Mouse (Mus musculus) lung, postnatal 14 days (tissue): ENCODE data around the gene Hgf.

Experiments used
- DNase-seq: peaks from one replicate; pipeline ENCODE4 v3.0.0; 2021

Hgf gene

GRCm38 (mm10) chr5:16553304-16554047 lies at the start of gene Hgf:
TSS of gene Hgf (plus strand) at chr5:16553495.
- peak; percentile 63 for DNase-seq

- DNase-seq: no peak
These were observed 46.5 kb upstream of the Hgf start for GRCm38 (mm10) chr5:16506702-16507350.

- no peak for DNase-seq
These were observed 21.5 kb upstream of the Hgf start for GRCm38 (mm10) chr5:16531619-16532277.

GRCm38 (mm10) chr5:16538067-16538466 lies 15.2 kb upstream of the Hgf start:
- DNase-seq: no peak

- peak; percentile 26 for DNase-seq
These were observed 11.7 kb upstream of the Hgf start for GRCm38 (mm10) chr5:16541561-16542116.

GRCm38 (mm10) chr5:16547490-16547889 lies 5.8 kb upstream of the Hgf start:
- DNase-seq: no peak

GRCm38 (mm10) chr5:16552647-16553046 lies 648 bp upstream of the Hgf start:
- no peak for DNase-seq

GRCm38 (mm10) chr5:16560247-16560646 lies 7.0 kb downstream of the Hgf start:
- DNase-seq: no peak

- no peak for DNase-seq
These were observed 15.7 kb downstream of the Hgf start for GRCm38 (mm10) chr5:16568997-16569396.

GRCm38 (mm10) chr5:16577882-16578742 lies 24.8 kb downstream of the Hgf start:
- DNase-seq: no peak

GRCm38 (mm10) chr5:16595699-16596098 lies 42.4 kb downstream of the Hgf start:
- no peak for DNase-seq

GRCm38 (mm10) chr5:16597996-16598395 lies 44.7 kb downstream of the Hgf start:
- no peak for DNase-seq

GRCm38 (mm10) chr5:16601463-16601862 lies 48.2 kb downstream of the Hgf start:
- DNase-seq: no peak

- DNase-seq: no peak
These were observed 79.7 kb downstream of the Hgf start for GRCm38 (mm10) chr5:16632996-16633395.

GRCm38 (mm10) chr5:16646417-16646816 lies 93.1 kb downstream of the Hgf start:
- DNase-seq: no peak

- no peak for DNase-seq
These were observed 94.4 kb downstream of the Hgf start for GRCm38 (mm10) chr5:16647701-16648100.

- DNase-seq: no peak
These were observed 96.9 kb downstream of the Hgf start for GRCm38 (mm10) chr5:16650240-16650639.

- DNase-seq: no peak
These were observed 100.7 kb downstream of the Hgf start for GRCm38 (mm10) chr5:16654022-16654421.
